Mouse (Mus musculus) small intestine, adult 2 months (tissue): ENCODE measurements at regions not wholly inside any gene's neighbourhood (a gene's known extent, or its start where the extent isn't known, plus 50 kb on each side); places are given as distances from the start of the nearest gene placed in this dataset.

Experiments
- H3K27ac ChIP-seq: fragments of 200-500 bp; 2 replicates; pipeline ENCODE4 v1.5.1; 2012; ENCODE audit warnings: low read depth, low read length, control low read depth, inconsistent platforms; ENCODE audit not compliant: insufficient read depth
- H3K27me3 ChIP-seq: fragments of 200-500 bp; 2 replicates; pipeline ENCODE4 v1.6.1; 2012; ENCODE audit warnings: mild to moderate bottlenecking, moderate library complexity, low read length, inconsistent platforms; ENCODE audit not compliant: control insufficient read depth, insufficient read depth
- H3K36me3 ChIP-seq: fragments of 200-500 bp; 2 replicates; pipeline ENCODE4 v1.6.1; 2012; ENCODE audit warnings: mild to moderate bottlenecking, low read length, control low read depth, inconsistent platforms; ENCODE audit not compliant: control insufficient read depth, insufficient read depth
- H3K4me1 ChIP-seq: fragments of 200-500 bp; 2 replicates; pipeline ENCODE4 v1.6.1; 2012; ENCODE audit warnings: low read length, inconsistent platforms, mixed read lengths; ENCODE audit not compliant: control insufficient read depth, insufficient read depth, insufficient read length
- H3K4me3 ChIP-seq: fragments of 200-500 bp; 2 replicates; pipeline ENCODE4 v1.5.1; 2012; ENCODE audit warnings: low read depth, mild to moderate bottlenecking, control low read depth, inconsistent platforms, low read length, moderate library complexity
- CTCF ChIP-seq: fragments of 200-500 bp; IDR thresholded peaks from 2 replicates; pipeline ENCODE4 v1.5.1; 2012; ENCODE audit warnings: low read depth, mild to moderate bottlenecking, control low read depth, inconsistent platforms, low read length, moderate library complexity, mixed read lengths; ENCODE audit not compliant: insufficient replicate concordance, insufficient read length; ENCODE audit errors: extremely low read depth
- POLR2A ChIP-seq: fragments of 200-500 bp; IDR thresholded peaks from 2 replicates; pipeline ENCODE4 v1.6.1; 2012; ENCODE audit warnings: low read depth, mild to moderate bottlenecking, control low read depth, inconsistent platforms, low read length, moderate library complexity
- WGBS: fragments of 180-500 bp; shearing (Covaris S2); methylation state at CpG from one replicate; pipeline ENCODE4 v1.1.7; 2018; 5-methylcytosine and 5-hydroxymethylcytosine counted together

GRCm38 (mm10) chr14:47818641-47819040 is 170.4 kb downstream of the Ktn1 start:
- H3K27ac ChIP-seq, result no peak overlapping the region
- H3K4me3 ChIP-seq, result no peak overlapping the region
- TF ChIP-seq CTCF, result no peak
- no peak for TF ChIP-seq POLR2A
- H3K4me1 ChIP-seq, result no peaks in the 10 kb centered on the region
- H3K27me3 ChIP-seq, result no peaks in the 10 kb centered on the region
- WGBS, result 63% methylated on average over 3 of the region's 3 CpGs
- no peaks in the 10 kb centered on the region for H3K36me3 ChIP-seq

GRCm38 (mm10) chr14:47820571-47821143 is 172.4 kb downstream of the Ktn1 start:
- H3K4me3 ChIP-seq, result no peak overlapping the region
- no peaks in the 10 kb centered on the region for H3K4me1 ChIP-seq
- TF ChIP-seq POLR2A (no peak), CTCF (no peak)
- WGBS, result 78% methylated on average over 13 of the region's 13 CpGs
- H3K36me3 ChIP-seq, result no peaks in the 10 kb centered on the region
- no peak overlapping the region for H3K27ac ChIP-seq
- no peaks in the 10 kb centered on the region for H3K27me3 ChIP-seq

- 49% methylated on average over 9 of the region's 9 CpGs for WGBS
- H3K4me1 ChIP-seq, result no peaks in the 10 kb centered on the region
- no peak overlapping the region for H3K27ac ChIP-seq
- no peaks in the 10 kb centered on the region for H3K36me3 ChIP-seq
- H3K4me3 ChIP-seq, result no peak overlapping the region
- no peaks in the 10 kb centered on the region for H3K27me3 ChIP-seq
- TF ChIP-seq CTCF, result no peak
- TF ChIP-seq POLR2A, result no peak
These were observed 174.9 kb downstream of the Ktn1 start for GRCm38 (mm10) chr14:47823182-47823581.

- Histone ChIP-seq H3K36me3 (no peaks in the 10 kb centered on the region), H3K4me3 (no peak overlapping the region), H3K27me3 (no peaks in the 10 kb centered on the region), H3K4me1 (no peaks in the 10 kb centered on the region), H3K27ac (no peak overlapping the region)
- TF ChIP-seq POLR2A (no peak), CTCF (no peak)
- 24% methylated on average over 8 of the region's 8 CpGs for WGBS
These were observed 175.4 kb downstream of the Ktn1 start for GRCm38 (mm10) chr14:47823696-47824095.

GRCm38 (mm10) chr14:47825446-47825956 is 177.3 kb downstream of the Ktn1 start:
- Histone ChIP-seq H3K36me3 (no peaks in the 10 kb centered on the region), H3K4me3 (no peak overlapping the region), H3K27me3 (no peaks in the 10 kb centered on the region), H3K4me1 (no peaks in the 10 kb centered on the region), H3K27ac (no peak overlapping the region)
- no peak for TF ChIP-seq CTCF
- 74% methylated on average over 3 of the region's 3 CpGs for WGBS

- no peak overlapping the region for H3K27ac ChIP-seq
- H3K4me1 ChIP-seq, result no peaks in the 10 kb centered on the region
- no peak overlapping the region for H3K4me3 ChIP-seq
- no peaks in the 10 kb centered on the region for H3K36me3 ChIP-seq
- 70% methylated on average over 4 of the region's 4 CpGs for WGBS
- H3K27me3 ChIP-seq, result no peaks in the 10 kb centered on the region
- TF ChIP-seq POLR2A, result no peak
- TF ChIP-seq CTCF, result no peak
These were observed 178.3 kb downstream of the Ktn1 start for GRCm38 (mm10) chr14:47826545-47826944.

GRCm38 (mm10) chr14:47827623-47828022 is 179.4 kb downstream of the Ktn1 start:
- Histone ChIP-seq H3K27me3 (no peaks in the 10 kb centered on the region), H3K27ac (no peak overlapping the region), H3K36me3 (no peaks in the 10 kb centered on the region), H3K4me1 (no peaks in the 10 kb centered on the region), H3K4me3 (no peak overlapping the region)
- 68% methylated on average over 2 of the region's 2 CpGs for WGBS
- no peak for TF ChIP-seq POLR2A
- TF ChIP-seq CTCF, result no peak
